Mouse (Mus musculus): ENCODE results near the gene Zbtb42. TPM values are rescaled to one million over a fixed set of nuclear protein-coding genes. Genes with fewer than 3 reads are reported as not detected.

Zbtb42 gene
- polyA plus RNA-seq, 1 experiment from 2014 or later = 6.8 TPM

- H3K9ac ChIP-seq (ENCODE audit: low read depth, low read length) = no peak overlapping the region
- 83% methylated on average over 6 of the region's 6 CpGs for WGBS
- no peak overlapping the region for H3K27ac ChIP-seq (ENCODE audit: low read length)
- no peak for ATAC-seq
- no peak overlapping the region for H3K4me3 ChIP-seq (ENCODE audit: low read length)
- H3K4me2 ChIP-seq (ENCODE audit: low read depth, low read length) = no peak overlapping the region
- H3K4me1 ChIP-seq (ENCODE audit: control insufficient read depth, insufficient read depth, low read length) = peaks cover 58% of the 10 kb centered on the region
- no peaks in the 10 kb centered on the region for H3K9me3 ChIP-seq (ENCODE audit: control insufficient read depth, low read length)
- no peaks in the 10 kb centered on the region for H3K27me3 ChIP-seq (replicated peaks; ENCODE audit: control insufficient read depth, insufficient read depth, low read length)
- H3K36me3 ChIP-seq (ENCODE audit: control insufficient read depth, insufficient read depth, low read length) = peaks cover 59% of the 10 kb centered on the region
Observed at GRCm38 (mm10) chr12:112659109-112659508, 19.5 kb upstream of the Zbtb42 start.

DNA sequence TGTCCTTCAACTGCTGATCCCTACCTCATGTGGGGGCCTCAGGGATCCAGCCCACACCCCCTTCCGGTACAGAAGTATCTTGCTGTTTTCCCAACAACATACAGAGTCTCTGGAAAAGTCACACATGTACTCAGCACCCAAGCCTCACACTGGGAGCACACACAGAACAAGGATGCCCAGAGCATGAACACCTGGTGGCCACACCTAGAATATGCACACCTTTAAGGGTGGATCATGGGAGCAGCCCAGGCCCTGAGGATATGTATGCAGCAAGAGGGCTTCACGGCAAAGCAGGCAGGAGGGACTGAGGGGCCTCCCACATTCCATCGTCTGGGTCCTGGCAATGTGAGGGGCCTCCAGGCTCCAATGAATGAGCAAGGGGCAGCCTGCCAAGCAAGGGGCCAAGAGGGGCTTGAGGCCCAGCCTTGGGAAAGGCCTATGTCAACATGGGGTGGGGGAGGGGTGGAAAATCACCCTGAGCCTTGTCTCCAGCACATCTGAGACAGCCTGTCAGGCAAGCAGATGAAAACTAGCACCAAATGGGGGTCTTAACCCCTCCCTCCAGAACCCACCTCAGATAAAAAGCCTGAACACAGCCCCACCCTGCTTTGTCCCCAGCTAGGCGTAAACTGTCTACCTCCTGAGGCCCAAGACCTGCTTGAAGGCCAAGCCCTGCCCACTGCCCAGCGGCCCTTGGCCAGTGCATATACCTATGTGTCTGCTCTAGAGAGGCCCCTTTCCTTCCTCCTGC lies 17.9 kb upstream of the Zbtb42 start:
- ATAC-seq = peak; percentile 91
- no peaks in the 10 kb centered on the region for H3K27me3 ChIP-seq (replicated peaks; ENCODE audit: control insufficient read depth, insufficient read depth, low read length)

DNA sequence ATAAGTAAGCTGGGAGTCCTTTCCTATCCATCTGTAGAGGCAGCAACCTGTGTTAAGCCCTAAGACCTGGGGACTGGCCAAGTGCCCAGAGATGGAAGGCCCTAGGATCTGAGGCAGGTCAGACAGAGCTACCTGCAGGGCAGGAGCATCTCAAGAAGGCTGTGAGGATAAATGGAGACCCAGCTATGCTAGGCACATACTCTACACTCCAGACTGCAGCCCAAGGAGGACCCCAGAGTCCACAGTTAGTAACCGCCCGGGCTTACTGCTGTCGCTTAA lies 17.4 kb upstream of the Zbtb42 start:
- Histone ChIP-seq H3K9me3 (ENCODE audit: control insufficient read depth, low read length) (no peaks in the 10 kb centered on the region), H3K27ac (ENCODE audit: low read length) (peak overlapping the region; percentile 89), H3K9ac (ENCODE audit: low read depth, low read length) (peak overlapping the region; percentile 50), H3K4me1 (ENCODE audit: control insufficient read depth, insufficient read depth, low read length) (peaks cover 69% of the 10 kb centered on the region), H3K4me2 (ENCODE audit: low read depth, low read length) (peak overlapping the region; percentile 38), H3K27me3 (replicated peaks; ENCODE audit: control insufficient read depth, insufficient read depth, low read length) (no peaks in the 10 kb centered on the region), H3K36me3 (ENCODE audit: control insufficient read depth, insufficient read depth, low read length) (peaks cover 47% of the 10 kb centered on the region), H3K4me3 (ENCODE audit: low read length) (0 out of 2 replicates have a peak overlapping the region, but pooled peaks have one; percentile 4)
- 78% methylated on average over 3 of the region's 3 CpGs for WGBS
- ATAC-seq = no peak; the same call in 1 of the 2 replicates

More for the DNA sequence above, 17.9 kb upstream of the Zbtb42 start:
- peak overlapping the region; percentile 38 for H3K4me2 ChIP-seq (ENCODE audit: low read depth, low read length)
- H3K9me3 ChIP-seq (ENCODE audit: control insufficient read depth, low read length) = no peaks in the 10 kb centered on the region
- H3K36me3 ChIP-seq (ENCODE audit: control insufficient read depth, insufficient read depth, low read length) = peaks cover 52% of the 10 kb centered on the region
- peak overlapping the region; percentile 4; the same call in 1 of the 2 replicates for H3K4me3 ChIP-seq (ENCODE audit: low read length)
- 22% methylated on average over 5 of the region's 5 CpGs for WGBS
- H3K4me1 ChIP-seq (ENCODE audit: control insufficient read depth, insufficient read depth, low read length) = peaks cover 64% of the 10 kb centered on the region
- H3K9ac ChIP-seq (ENCODE audit: low read depth, low read length) = peak overlapping the region; percentile 50
- H3K27ac ChIP-seq (ENCODE audit: low read length) = peak overlapping the region; percentile 89

- ATAC-seq = no peak
- peak overlapping the region; percentile 89 for H3K27ac ChIP-seq (ENCODE audit: low read length)
- H3K9me3 ChIP-seq (ENCODE audit: control insufficient read depth, low read length) = no peaks in the 10 kb centered on the region
- H3K4me2 ChIP-seq (ENCODE audit: low read depth, low read length) = peak overlapping the region; percentile 38; the same call in 1 of the 2 replicates
- H3K4me1 ChIP-seq (ENCODE audit: control insufficient read depth, insufficient read depth, low read length) = peaks cover 75% of the 10 kb centered on the region
- no peak overlapping the region for H3K4me3 ChIP-seq (ENCODE audit: low read length)
- H3K9ac ChIP-seq (ENCODE audit: low read depth, low read length) = peak overlapping the region; percentile 50
- peaks cover 45% of the 10 kb centered on the region for H3K36me3 ChIP-seq (ENCODE audit: control insufficient read depth, insufficient read depth, low read length)
- no peaks in the 10 kb centered on the region for H3K27me3 ChIP-seq (replicated peaks; ENCODE audit: control insufficient read depth, insufficient read depth, low read length)
- WGBS = 77% methylated on average over 9 of the region's 9 CpGs
Observed at GRCm38 (mm10) chr12:112661851-112662250, 16.8 kb upstream of the Zbtb42 start.

DNA sequence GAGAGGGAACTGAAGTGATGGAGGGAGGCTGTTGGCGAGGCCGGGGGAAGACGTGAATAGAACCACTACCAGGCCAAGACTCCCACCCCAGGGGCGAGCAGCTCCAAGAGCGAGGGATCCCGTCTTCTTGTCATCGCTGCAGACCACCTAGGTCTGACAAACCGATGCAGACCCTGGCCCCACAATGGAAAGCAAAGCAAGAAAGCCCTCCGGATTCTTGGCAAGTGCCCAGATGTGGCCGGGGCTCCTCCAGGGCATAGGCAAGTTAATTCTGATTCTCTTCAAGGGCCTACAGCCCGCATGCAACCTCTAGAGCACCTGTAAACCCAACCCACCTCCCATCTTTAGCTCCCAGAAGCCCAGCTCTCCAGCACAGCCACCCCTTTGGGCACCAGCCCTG lies 15.3 kb upstream of the Zbtb42 start:
- Histone ChIP-seq H3K9me3 (ENCODE audit: control insufficient read depth, low read length) (no peaks in the 10 kb centered on the region), H3K36me3 (ENCODE audit: control insufficient read depth, insufficient read depth, low read length) (peaks cover 39% of the 10 kb centered on the region), H3K4me2 (ENCODE audit: low read depth, low read length) (no peak overlapping the region), H3K4me1 (ENCODE audit: control insufficient read depth, insufficient read depth, low read length) (peaks cover 88% of the 10 kb centered on the region), H3K27ac (ENCODE audit: low read length) (peak overlapping the region; percentile 45; the same call in 1 of the 2 replicates), H3K9ac (ENCODE audit: low read depth, low read length) (peak overlapping the region; percentile 36), H3K4me3 (ENCODE audit: low read length) (no peak overlapping the region), H3K27me3 (replicated peaks; ENCODE audit: control insufficient read depth, insufficient read depth, low read length) (no peaks in the 10 kb centered on the region)
- ATAC-seq = no peak
- WGBS = 74% methylated on average over 11 of the region's 11 CpGs

GRCm38 (mm10) chr12:112663716-112664115 lies 14.9 kb upstream of the Zbtb42 start:
- Histone ChIP-seq H3K27ac (ENCODE audit: low read length) (peak overlapping the region; percentile 51; the same call in 1 of the 2 replicates), H3K9ac (ENCODE audit: low read depth, low read length) (peak overlapping the region; percentile 36), H3K9me3 (ENCODE audit: control insufficient read depth, low read length) (no peaks in the 10 kb centered on the region), H3K27me3 (replicated peaks; ENCODE audit: control insufficient read depth, insufficient read depth, low read length) (no peaks in the 10 kb centered on the region), H3K4me2 (ENCODE audit: low read depth, low read length) (no peak overlapping the region), H3K4me3 (ENCODE audit: low read length) (no peak overlapping the region), H3K36me3 (ENCODE audit: control insufficient read depth, insufficient read depth, low read length) (peaks cover 43% of the 10 kb centered on the region), H3K4me1 (ENCODE audit: control insufficient read depth, insufficient read depth, low read length) (peaks cover 91% of the 10 kb centered on the region)
- no peak for ATAC-seq
- 83% methylated on average over 12 of the region's 12 CpGs for WGBS

DNA sequence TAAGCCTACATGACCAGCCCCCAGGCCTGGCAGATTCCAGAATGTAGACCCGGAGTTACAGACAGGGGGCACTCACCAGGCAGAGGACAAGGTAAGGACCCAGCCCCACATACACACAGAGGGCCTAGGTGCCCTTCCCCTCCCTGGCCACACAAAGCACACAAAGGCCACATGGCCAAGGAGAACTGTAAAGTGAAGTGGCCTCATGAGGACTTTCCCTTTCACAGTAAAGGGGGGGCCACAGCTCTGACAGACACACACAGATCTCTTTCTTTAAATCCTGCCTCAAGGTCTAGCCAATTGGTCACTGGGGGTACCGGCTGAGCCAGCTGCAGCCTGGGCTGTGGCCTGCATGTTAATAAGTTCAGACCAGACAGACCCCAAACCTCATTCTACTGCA lies 14.5 kb upstream of the Zbtb42 start:
- Histone ChIP-seq H3K36me3 (ENCODE audit: control insufficient read depth, insufficient read depth, low read length) (peaks cover 45% of the 10 kb centered on the region), H3K9me3 (ENCODE audit: control insufficient read depth, low read length) (no peaks in the 10 kb centered on the region), H3K4me2 (ENCODE audit: low read depth, low read length) (no peak overlapping the region), H3K27ac (ENCODE audit: low read length) (peak overlapping the region; percentile 51; the same call in 1 of the 2 replicates), H3K27me3 (replicated peaks; ENCODE audit: control insufficient read depth, insufficient read depth, low read length) (no peaks in the 10 kb centered on the region), H3K4me3 (ENCODE audit: low read length) (no peak overlapping the region), H3K4me1 (ENCODE audit: control insufficient read depth, insufficient read depth, low read length) (peaks cover 90% of the 10 kb centered on the region), H3K9ac (ENCODE audit: low read depth, low read length) (peak overlapping the region; percentile 36)
- 33% methylated on average over 2 of the region's 2 CpGs for WGBS
- ATAC-seq = no peak

- H3K4me2 ChIP-seq (ENCODE audit: low read depth, low read length) = no peak overlapping the region
- H3K27me3 ChIP-seq (replicated peaks; ENCODE audit: control insufficient read depth, insufficient read depth, low read length) = no peaks in the 10 kb centered on the region
- H3K9ac ChIP-seq (ENCODE audit: low read depth, low read length) = peak overlapping the region; percentile 49
- peaks cover 43% of the 10 kb centered on the region for H3K36me3 ChIP-seq (ENCODE audit: control insufficient read depth, insufficient read depth, low read length)
- peaks cover 91% of the 10 kb centered on the region for H3K4me1 ChIP-seq (ENCODE audit: control insufficient read depth, insufficient read depth, low read length)
- H3K27ac ChIP-seq (ENCODE audit: low read length) = peak overlapping the region; percentile 72
- no peaks in the 10 kb centered on the region for H3K9me3 ChIP-seq (ENCODE audit: control insufficient read depth, low read length)
- ATAC-seq = no peak
- no peak overlapping the region for H3K4me3 ChIP-seq (ENCODE audit: low read length)
- 43% methylated on average over 5 of the region's 5 CpGs for WGBS
Observed at GRCm38 (mm10) chr12:112664656-112665055, 14.0 kb upstream of the Zbtb42 start.

GRCm38 (mm10) chr12:112665445-112665844 lies 13.2 kb upstream of the Zbtb42 start:
- Histone ChIP-seq H3K9me3 (ENCODE audit: control insufficient read depth, low read length) (no peaks in the 10 kb centered on the region), H3K27ac (ENCODE audit: low read length) (peak overlapping the region; percentile 72), H3K36me3 (ENCODE audit: control insufficient read depth, insufficient read depth, low read length) (peaks cover 50% of the 10 kb centered on the region), H3K9ac (ENCODE audit: low read depth, low read length) (peak overlapping the region; percentile 49), H3K27me3 (replicated peaks; ENCODE audit: control insufficient read depth, insufficient read depth, low read length) (no peaks in the 10 kb centered on the region), H3K4me2 (ENCODE audit: low read depth, low read length) (0 out of 2 replicates have a peak overlapping the region, but pooled peaks have one; percentile 3), H3K4me1 (ENCODE audit: control insufficient read depth, insufficient read depth, low read length) (peaks cover 93% of the 10 kb centered on the region), H3K4me3 (ENCODE audit: low read length) (no peak overlapping the region)
- ATAC-seq = no peak
- WGBS = 34% methylated on average over 18 of the region's 18 CpGs
